Comparison of ENCODE assay signal across 8 mouse cellular contexts in genomic region chr2:27390325-27390724, GRCm38 (mm10). TPM values are rescaled to one million over a fixed set of nuclear protein-coding genes. Genes with fewer than 3 reads are reported as not detected.
DNase-seq lines count a peak whose midpoint lies in the region; ATAC-seq lines count a peak whose summit lies in the region.
"Had no signal": no experiment of that assay in that cellular context is flagged by ENCODE, and none has a peak within 500 bp of the region (broad histone marks: within the 10 kb centered on the region; RNA-seq: fewer than 3 reads in every experiment).

No protein-coding gene starts in this region.

- H3K4me3 ChIP-seq in hindbrain, embryonic 11.5 days (ENCODE audit: low read depth, low read length), result no peak overlapping the region
- no peak overlapping the region for H3K4me3 ChIP-seq in hindbrain, embryonic 14.5 days (replicated peaks; ENCODE audit: low read length)
- no peak overlapping the region for H3K4me3 ChIP-seq in embryonic facial prominence, embryonic 14.5 days (ENCODE audit: low read depth, low read length)
- no peak overlapping the region for H3K4me3 ChIP-seq in liver, embryonic 15.5 days (replicated peaks)

- ATAC-seq in hindbrain, embryonic 11.5 days (ENCODE audit: low FRiP score), result no peak
- no peak for ATAC-seq in hindbrain, embryonic 14.5 days (ENCODE audit: low FRiP score)
- no peak for ATAC-seq in embryonic facial prominence, embryonic 14.5 days (ENCODE audit: low read depth)
- ATAC-seq in liver, embryonic 15.5 days (ENCODE audit: insufficient read depth), result no peak; the same call in 1 of the 2 replicates
- ATAC-seq in erythroid progenitor cell, adult 5-6 weeks (replicated peaks; ENCODE audit: low FRiP score, poor library complexity, severe bottlenecking), result no peak

- H3K27ac ChIP-seq in hindbrain, embryonic 11.5 days (ENCODE audit: low read depth, low read length), result 0 out of 2 replicates have a peak overlapping the region, but pooled peaks have one; percentile 9
- no peak overlapping the region for H3K27ac ChIP-seq in hindbrain, embryonic 14.5 days
- 0 out of 2 replicates have a peak overlapping the region, but pooled peaks have one; percentile 3 for H3K27ac ChIP-seq in embryonic facial prominence, embryonic 14.5 days (replicated peaks; ENCODE audit: low read depth, low read length)
- H3K27ac ChIP-seq in liver, embryonic 15.5 days (replicated peaks), result 0 out of 2 replicates have a peak overlapping the region, but pooled peaks have one; percentile 2

- no peaks in the 10 kb centered on the region for H3K27me3 ChIP-seq in hindbrain, embryonic 11.5 days (ENCODE audit: control insufficient read depth, insufficient read depth, low read length)
- H3K27me3 ChIP-seq in hindbrain, embryonic 14.5 days (ENCODE audit: control insufficient read depth, insufficient read depth, low read length), result no peaks in the 10 kb centered on the region
- H3K27me3 ChIP-seq in embryonic facial prominence, embryonic 14.5 days (replicated peaks; ENCODE audit: control insufficient read depth, insufficient read depth, low read length), result no peaks in the 10 kb centered on the region
- no peaks in the 10 kb centered on the region for H3K27me3 ChIP-seq in liver, embryonic 15.5 days

- no peak overlapping the region for H3K9ac ChIP-seq in hindbrain, embryonic 11.5 days (ENCODE audit: low read depth, low read length)
- no peak overlapping the region for H3K9ac ChIP-seq in hindbrain, embryonic 14.5 days
- no peak overlapping the region for H3K9ac ChIP-seq in embryonic facial prominence, embryonic 14.5 days (ENCODE audit: low read depth, low read length)
- H3K9ac ChIP-seq in liver, embryonic 15.5 days, result no peak overlapping the region

- peaks cover 19% of the 10 kb centered on the region for H3K4me1 ChIP-seq in hindbrain, embryonic 11.5 days (replicated peaks; ENCODE audit: control insufficient read depth, insufficient read depth, low read length)
- peaks cover 38% of the 10 kb centered on the region for H3K4me1 ChIP-seq in hindbrain, embryonic 14.5 days (replicated peaks; ENCODE audit: control insufficient read depth, insufficient read depth, low read length)
- peaks cover 6% of the 10 kb centered on the region; the same call in 1 of the 2 replicates for H3K4me1 ChIP-seq in embryonic facial prominence, embryonic 14.5 days (ENCODE audit: control insufficient read depth, insufficient read depth, low read length)
- H3K4me1 ChIP-seq in liver, embryonic 15.5 days (replicated peaks), result peaks cover 48% of the 10 kb centered on the region

- 74% methylated on average over 8 of the region's 8 CpGs for WGBS in hindbrain, embryonic 11.5 days
- 75% methylated on average over 8 of the region's 8 CpGs for WGBS in hindbrain, embryonic 14.5 days
- WGBS in embryonic facial prominence, embryonic 14.5 days, result 78% methylated on average over 7 of the region's 8 CpGs
- 60% methylated on average over 8 of the region's 8 CpGs for WGBS in liver, embryonic 15.5 days (ENCODE audit: insufficient replicate concordance)

- no peaks in the 10 kb centered on the region; the same call in 1 of the 2 replicates for H3K36me3 ChIP-seq in hindbrain, embryonic 11.5 days (ENCODE audit: control insufficient read depth, insufficient read depth, low read length)
- H3K36me3 ChIP-seq in hindbrain, embryonic 14.5 days (replicated peaks; ENCODE audit: control insufficient read depth, insufficient read depth), result 0 out of 2 replicates have a peak, but pooled peaks cover 3% of the 10 kb centered on the region
- 0 out of 2 replicates have a peak, but pooled peaks cover 9% of the 10 kb centered on the region for H3K36me3 ChIP-seq in embryonic facial prominence, embryonic 14.5 days (ENCODE audit: control insufficient read depth, insufficient read depth, low read length)
- H3K36me3 ChIP-seq in liver, embryonic 15.5 days (replicated peaks), result no peaks in the 10 kb centered on the region

- H3K4me2 ChIP-seq in hindbrain, embryonic 11.5 days (replicated peaks; ENCODE audit: low read depth, low read length), result no peak overlapping the region
- no peak overlapping the region for H3K4me2 ChIP-seq in hindbrain, embryonic 14.5 days (replicated peaks)
- no peak overlapping the region for H3K4me2 ChIP-seq in embryonic facial prominence, embryonic 14.5 days (ENCODE audit: low read depth, low read length)
- H3K4me2 ChIP-seq in liver, embryonic 15.5 days, result 0 out of 2 replicates have a peak overlapping the region, but pooled peaks have one; percentile 7

- H3K9me3 ChIP-seq in hindbrain, embryonic 11.5 days (ENCODE audit: control insufficient read depth, low read length), result no peaks in the 10 kb centered on the region
- H3K9me3 ChIP-seq in hindbrain, embryonic 14.5 days (ENCODE audit: control insufficient read depth, low read length), result no peaks in the 10 kb centered on the region
- H3K9me3 ChIP-seq in embryonic facial prominence, embryonic 14.5 days (ENCODE audit: control insufficient read depth, low read length), result no peaks in the 10 kb centered on the region
- no peaks in the 10 kb centered on the region for H3K9me3 ChIP-seq in liver, embryonic 15.5 days (replicated peaks)

- no peak for DNase-seq in hindbrain, embryonic 11.5 days (ENCODE audit: low spot score)
- no peak for DNase-seq in hindbrain, embryonic 14.5 days (ENCODE audit: low spot score)
- no peak for DNase-seq in embryonic facial prominence, embryonic 14.5 days (ENCODE audit: low spot score)
- peak; percentile 68 to 76 for DNase-seq in kidney, adult 8-10 months
- DNase-seq in retina, postnatal 1 day, result no peak
- DNase-seq: cerebellum, adult 11-12 months had no signal

RNA-seq across cellular contexts. Expression of gene Vav2, which starts 36.5 kb away (rescaled TPM):
- 12.9 and 14.9 TPM in 2 replicates for polyA plus RNA-seq in hindbrain, embryonic 11.5 days (2014; fragmentation: Nextera tagmentation; extraction: Ambion mirVana)
- 15.0 and 16.0 TPM in 2 replicates for polyA plus RNA-seq in hindbrain, embryonic 14.5 days (2014; fragmentation: Nextera tagmentation; extraction: Ambion mirVana)
- polyA plus RNA-seq in embryonic facial prominence, embryonic 14.5 days (2014; fragmentation: Nextera tagmentation; extraction: Ambion mirVana), result 5.7 and 7.1 TPM in 2 replicates
- 4.7 and 5.8 TPM in 2 replicates for polyA plus RNA-seq in liver, embryonic 15.5 days (2015; fragmentation: Nextera tagmentation; extraction: Ambion mirVana)
- total RNA-seq in erythroid progenitor cell, adult 5-6 weeks (2015; ENCODE audit: low replicate concordance), result 1.7 and 3.6 TPM in 2 replicates
- total RNA-seq in erythroid progenitor cell, adult 5-6 weeks (2017; ENCODE audit: low replicate concordance), result 2.2 and 10.7 TPM in 2 replicates

RNA-seq across cellular contexts. Expression of gene Brd3os, which starts 51.8 kb away (rescaled TPM):
- 15.0 and 17.3 TPM in 2 replicates for polyA plus RNA-seq in hindbrain, embryonic 11.5 days (2014; fragmentation: Nextera tagmentation; extraction: Ambion mirVana)
- 43.8 and 45.9 TPM in 2 replicates for polyA plus RNA-seq in hindbrain, embryonic 14.5 days (2014; fragmentation: Nextera tagmentation; extraction: Ambion mirVana)
- polyA plus RNA-seq in embryonic facial prominence, embryonic 14.5 days (2014; fragmentation: Nextera tagmentation; extraction: Ambion mirVana), result 13.0 and 15.5 TPM in 2 replicates
- 0.48 and 0.50 TPM in 2 replicates for polyA plus RNA-seq in liver, embryonic 15.5 days (2015; fragmentation: Nextera tagmentation; extraction: Ambion mirVana)
- not detected in 2 replicates for total RNA-seq in erythroid progenitor cell, adult 5-6 weeks (2015; ENCODE audit: low replicate concordance)
- 1.2 TPM in 1 of 2 replicates, not detected in the other for total RNA-seq in erythroid progenitor cell, adult 5-6 weeks (2017; ENCODE audit: low replicate concordance)

Comparison
In these comparisons a context has a peak if more than half of its experiments do, and no peak if none do; other contexts are left out.
1. DNase-seq: peak in kidney, adult 8-10 months (2 of 2); none in hindbrain, embryonic 11.5 days (single experiment), hindbrain, embryonic 14.5 days (single experiment), embryonic facial prominence, embryonic 14.5 days (single experiment) and retina, postnatal 1 day (single experiment).